Mouse (Mus musculus): ENCODE data around the gene Anks1. TPM values are rescaled to one million over a fixed set of nuclear protein-coding genes. Genes with fewer than 3 reads are reported as not detected.

Gene Anks1
- polyA plus RNA-seq, 1 experiment from 2014 or later: 91.5 TPM

- Histone ChIP-seq H3K4me2 (replicated peaks) (0 out of 2 replicates have a peak overlapping the region, but pooled peaks have one; percentile 3), H3K4me1 (peaks cover 65% of the 10 kb centered on the region), H3K4me3 (no peak overlapping the region), H3K9me3 (replicated peaks) (no peaks in the 10 kb centered on the region), H3K27me3 (no peaks in the 10 kb centered on the region), H3K27ac (peak overlapping the region; percentile 86), H3K36me3 (peaks cover 18% of the 10 kb centered on the region; the same call in 1 of the 2 replicates), H3K9ac (no peak overlapping the region)
- peak; percentile 54 for ATAC-seq (ENCODE audit: low FRiP score)
- 59% methylated on average over 14 of the region's 14 CpGs for WGBS
These were observed 128.0 kb downstream of the Anks1 start for GRCm38 (mm10) chr17:28036813-28037756.

- H3K9me3 ChIP-seq (replicated peaks): no peaks in the 10 kb centered on the region
- peak overlapping the region; percentile 67 for H3K9ac ChIP-seq
- H3K27me3 ChIP-seq: no peaks in the 10 kb centered on the region
- H3K36me3 ChIP-seq: peaks cover 17% of the 10 kb centered on the region; the same call in 1 of the 2 replicates
- peak overlapping the region; percentile 37 for H3K4me3 ChIP-seq
- peaks cover 67% of the 10 kb centered on the region for H3K4me1 ChIP-seq
- peak overlapping the region; percentile 90 for H3K27ac ChIP-seq
- 14% methylated on average over 16 of the region's 16 CpGs for WGBS
- peak; percentile 73 for ATAC-seq (ENCODE audit: low FRiP score)
- H3K4me2 ChIP-seq (replicated peaks): peak overlapping the region; percentile 55
These were observed 131.5 kb downstream of the Anks1 start for GRCm38 (mm10) chr17:28040620-28041019.

GRCm38 (mm10) chr17:28041298-28041697 lies 132.2 kb downstream of the Anks1 start:
- Histone ChIP-seq H3K4me3 (peak overlapping the region; percentile 37), H3K27ac (peak overlapping the region; percentile 90), H3K9me3 (replicated peaks) (no peaks in the 10 kb centered on the region), H3K4me2 (replicated peaks) (peak overlapping the region; percentile 55), H3K9ac (peak overlapping the region; percentile 67), H3K27me3 (no peaks in the 10 kb centered on the region), H3K4me1 (peaks cover 62% of the 10 kb centered on the region), H3K36me3 (peaks cover 14% of the 10 kb centered on the region; the same call in 1 of the 2 replicates)
- WGBS: 54% methylated on average over 13 of the region's 13 CpGs
- no peak for ATAC-seq (ENCODE audit: low FRiP score)

GRCm38 (mm10) chr17:28042299-28042771 lies 133.2 kb downstream of the Anks1 start:
- peak; percentile 66 for ATAC-seq (ENCODE audit: low FRiP score)
- Histone ChIP-seq H3K36me3 (peaks cover 14% of the 10 kb centered on the region), H3K9me3 (replicated peaks) (no peaks in the 10 kb centered on the region), H3K27me3 (no peaks in the 10 kb centered on the region), H3K27ac (peak overlapping the region; percentile 90), H3K4me1 (peaks cover 52% of the 10 kb centered on the region), H3K9ac (peak overlapping the region; percentile 67), H3K4me2 (replicated peaks) (peak overlapping the region; percentile 55), H3K4me3 (peak overlapping the region; percentile 37)
- 44% methylated on average over 23 of the region's 23 CpGs for WGBS

GRCm38 (mm10) chr17:28047017-28047416 lies 137.9 kb downstream of the Anks1 start:
- WGBS: 93% methylated on average over 5 of the region's 5 CpGs
- no peak overlapping the region for H3K9ac ChIP-seq
- H3K4me2 ChIP-seq (replicated peaks): no peak overlapping the region
- peaks cover 23% of the 10 kb centered on the region for H3K4me1 ChIP-seq
- H3K27me3 ChIP-seq: no peaks in the 10 kb centered on the region
- H3K9me3 ChIP-seq (replicated peaks): no peaks in the 10 kb centered on the region
- peaks cover 29% of the 10 kb centered on the region for H3K36me3 ChIP-seq
- no peak for ATAC-seq (ENCODE audit: low FRiP score)
- no peak overlapping the region for H3K27ac ChIP-seq
- H3K4me3 ChIP-seq: no peak overlapping the region

- Histone ChIP-seq H3K9me3 (replicated peaks) (no peaks in the 10 kb centered on the region), H3K27ac (no peak overlapping the region), H3K4me2 (replicated peaks) (no peak overlapping the region), H3K4me3 (no peak overlapping the region), H3K9ac (no peak overlapping the region), H3K4me1 (peaks cover 18% of the 10 kb centered on the region), H3K27me3 (no peaks in the 10 kb centered on the region), H3K36me3 (peaks cover 33% of the 10 kb centered on the region)
- no peak for ATAC-seq (ENCODE audit: low FRiP score)
- WGBS: 76% methylated on average over 5 of the region's 5 CpGs
These were observed 138.4 kb downstream of the Anks1 start for GRCm38 (mm10) chr17:28047520-28047919.

- Histone ChIP-seq H3K9ac (no peak overlapping the region), H3K9me3 (replicated peaks) (no peaks in the 10 kb centered on the region), H3K4me2 (replicated peaks) (no peak overlapping the region), H3K4me3 (no peak overlapping the region), H3K4me1 (peaks cover 9% of the 10 kb centered on the region), H3K27ac (no peak overlapping the region; the same call in 1 of the 2 replicates), H3K27me3 (no peaks in the 10 kb centered on the region), H3K36me3 (peaks cover 42% of the 10 kb centered on the region)
- ATAC-seq (ENCODE audit: low FRiP score): 0 out of 2 replicates have a peak, but pooled peaks have one; percentile 55
- 50% methylated on average over 4 of the region's 4 CpGs for WGBS
These were observed 139.3 kb downstream of the Anks1 start for GRCm38 (mm10) chr17:28048425-28048824.

- 86% methylated on average over 8 of the region's 8 CpGs for WGBS
- Histone ChIP-seq H3K9me3 (replicated peaks) (no peaks in the 10 kb centered on the region), H3K27ac (no peak overlapping the region), H3K4me2 (replicated peaks) (no peak overlapping the region), H3K4me1 (no peaks in the 10 kb centered on the region), H3K27me3 (no peaks in the 10 kb centered on the region), H3K4me3 (no peak overlapping the region), H3K9ac (no peak overlapping the region), H3K36me3 (peaks cover 54% of the 10 kb centered on the region)
- no peak for ATAC-seq (ENCODE audit: low FRiP score)
These were observed 141.1 kb downstream of the Anks1 start for GRCm38 (mm10) chr17:28050210-28050609.

GRCm38 (mm10) chr17:28052293-28052863 lies 143.3 kb downstream of the Anks1 start:
- 86% methylated on average over 21 of the region's 21 CpGs for WGBS
- no peak overlapping the region for H3K27ac ChIP-seq

GRCm38 (mm10) chr17:28058346-28058745 lies 149.2 kb downstream of the Anks1 start:
- H3K9me3 ChIP-seq (replicated peaks): no peaks in the 10 kb centered on the region
- H3K36me3 ChIP-seq: peaks cover 64% of the 10 kb centered on the region
- ATAC-seq (ENCODE audit: low FRiP score): no peak
- no peak overlapping the region for H3K27ac ChIP-seq
- H3K9ac ChIP-seq: no peak overlapping the region
- H3K27me3 ChIP-seq: no peaks in the 10 kb centered on the region
- H3K4me2 ChIP-seq (replicated peaks): no peak overlapping the region
- peaks cover 6% of the 10 kb centered on the region for H3K4me1 ChIP-seq
- WGBS: 90% methylated on average over 13 of the region's 13 CpGs
- no peak overlapping the region for H3K4me3 ChIP-seq

More at GRCm38 (mm10) chr17:28052293-28052863, 143.3 kb downstream of the Anks1 start:
- H3K4me1 ChIP-seq: no peaks in the 10 kb centered on the region
- H3K4me3 ChIP-seq: no peak overlapping the region
- no peak for ATAC-seq (ENCODE audit: low FRiP score)
- H3K9me3 ChIP-seq (replicated peaks): no peaks in the 10 kb centered on the region
- no peaks in the 10 kb centered on the region for H3K27me3 ChIP-seq
- no peak overlapping the region for H3K4me2 ChIP-seq (replicated peaks)
- no peak overlapping the region for H3K9ac ChIP-seq
- H3K36me3 ChIP-seq: peaks cover 56% of the 10 kb centered on the region

- WGBS: 81% methylated on average over 11 of the region's 11 CpGs
- no peak overlapping the region for H3K4me2 ChIP-seq (replicated peaks)
- H3K27ac ChIP-seq: 0 out of 2 replicates have a peak overlapping the region, but pooled peaks have one; percentile 19
- no peak for ATAC-seq (ENCODE audit: low FRiP score)
- H3K9me3 ChIP-seq (replicated peaks): no peaks in the 10 kb centered on the region
- peaks cover 6% of the 10 kb centered on the region for H3K4me1 ChIP-seq
- H3K27me3 ChIP-seq: no peaks in the 10 kb centered on the region
- no peak overlapping the region for H3K4me3 ChIP-seq
- H3K36me3 ChIP-seq: peaks cover 44% of the 10 kb centered on the region
- no peak overlapping the region for H3K9ac ChIP-seq
These were observed 151.6 kb downstream of the Anks1 start for GRCm38 (mm10) chr17:28060681-28061080.

GRCm38 (mm10) chr17:28061472-28061871 lies 152.4 kb downstream of the Anks1 start:
- Histone ChIP-seq H3K27ac (no peak overlapping the region), H3K4me1 (peaks cover 6% of the 10 kb centered on the region), H3K9ac (no peak overlapping the region), H3K4me3 (no peak overlapping the region), H3K36me3 (peaks cover 44% of the 10 kb centered on the region), H3K4me2 (replicated peaks) (no peak overlapping the region), H3K9me3 (replicated peaks) (no peaks in the 10 kb centered on the region), H3K27me3 (no peaks in the 10 kb centered on the region)
- ATAC-seq (ENCODE audit: low FRiP score): no peak
- WGBS: 43% methylated on average over 7 of the region's 7 CpGs

Measured in hindbrain, embryonic 12.5 days (tissue).